Mouse (Mus musculus) liver, embryonic 15.5 days (tissue): ENCODE data around the gene Slc39a11. TPM values are rescaled to one million over a fixed set of nuclear protein-coding genes. Genes with fewer than 3 reads are reported as not detected.

ENCODE experiments used
- ATAC-seq: fragments of 200-750 bp; cut with Nextera tagmentation; 2 replicates; pipeline ENCODE4 v1.8.0; 2017; ENCODE audit warnings: moderate number of reproducible peaks, mild to moderate bottlenecking, moderate library complexity; ENCODE audit not compliant: insufficient read depth
- H3K27ac ChIP-seq: fragments of 300-500 bp; sonication (generic); replicated peaks from 2 replicates; pipeline ENCODE4 v1.5.1; 2015; ENCODE audit warnings: mild to moderate bottlenecking, inconsistent platforms
- H3K27me3 ChIP-seq: fragments of 300-500 bp; sonication (generic); 2 replicates; pipeline ENCODE4 v1.6.1; 2015; ENCODE audit warnings: mild to moderate bottlenecking, inconsistent platforms
- H3K36me3 ChIP-seq: fragments of 300-500 bp; sonication (generic); replicated peaks from 2 replicates; pipeline ENCODE4 v1.6.1; 2015; ENCODE audit warnings: moderate library complexity, mild to moderate bottlenecking, inconsistent platforms
- H3K4me1 ChIP-seq: fragments of 300-500 bp; sonication (generic); replicated peaks from 2 replicates; pipeline ENCODE4 v1.6.1; 2015; ENCODE audit warnings: inconsistent platforms
- H3K4me2 ChIP-seq: fragments of 300-500 bp; sonication (generic); 2 replicates; pipeline ENCODE4 v1.6.1; 2015; ENCODE audit warnings: moderate library complexity, mild to moderate bottlenecking, inconsistent platforms
- H3K4me3 ChIP-seq: fragments of 300-500 bp; sonication (generic); replicated peaks from 2 replicates; pipeline ENCODE4 v1.5.1; 2015; ENCODE audit warnings: mild to moderate bottlenecking, inconsistent platforms
- H3K9ac ChIP-seq: fragments of 300-500 bp; sonication (generic); 2 replicates; pipeline ENCODE4 v1.6.1; 2015; ENCODE audit warnings: moderate library complexity, mild to moderate bottlenecking, inconsistent platforms
- H3K9me3 ChIP-seq: fragments of 300-500 bp; sonication (generic); replicated peaks from 2 replicates; pipeline ENCODE4 v1.6.1; 2016; ENCODE audit warnings: inconsistent platforms
- WGBS: fragments of 180-500 bp; shearing (Covaris S2); methylation state at CpG from one replicate; pipeline ENCODE4 v1.1.7; 2015; ENCODE audit warnings: mixed read lengths; ENCODE audit not compliant: insufficient replicate concordance; 5-methylcytosine and 5-hydroxymethylcytosine counted together
- polyA plus RNA-seq: library from polyadenylated mRNA; unstranded; fragments of >200 nt; fragmentation: Nextera tagmentation; extraction: Ambion mirVana; gene quantifications from 2 replicates; pipeline ENCODE4 v1.2.1, GENCODE M21; 2015

Gene Slc39a11
- polyA plus RNA-seq, 1 experiment from 2014 or later: 12.4 TPM

GRCm38 (mm10) chr11:113254653-113255052 is 395.2 kb downstream of the Slc39a11 start:
- H3K9me3 ChIP-seq: no peaks in the 10 kb centered on the region
- no peak overlapping the region for H3K27ac ChIP-seq
- H3K4me2 ChIP-seq: no peak overlapping the region
- H3K27me3 ChIP-seq: no peaks in the 10 kb centered on the region
- no peak overlapping the region for H3K4me3 ChIP-seq
- 78% methylated on average over 6 of the region's 6 CpGs for WGBS
- no peak overlapping the region for H3K9ac ChIP-seq
- H3K36me3 ChIP-seq: no peaks in the 10 kb centered on the region
- ATAC-seq: no peak
- H3K4me1 ChIP-seq: no peaks in the 10 kb centered on the region

- H3K9me3 ChIP-seq: no peaks in the 10 kb centered on the region
- ATAC-seq: no peak
- H3K9ac ChIP-seq: no peak overlapping the region
- H3K4me3 ChIP-seq: no peak overlapping the region
- H3K27me3 ChIP-seq: no peaks in the 10 kb centered on the region
- 56% methylated on average over 4 of the region's 4 CpGs for WGBS
- no peak overlapping the region for H3K27ac ChIP-seq
- no peak overlapping the region for H3K4me2 ChIP-seq
- no peaks in the 10 kb centered on the region for H3K36me3 ChIP-seq
- no peaks in the 10 kb centered on the region for H3K4me1 ChIP-seq
These were observed 396.7 kb downstream of the Slc39a11 start for GRCm38 (mm10) chr11:113253169-113253568.

DNA sequence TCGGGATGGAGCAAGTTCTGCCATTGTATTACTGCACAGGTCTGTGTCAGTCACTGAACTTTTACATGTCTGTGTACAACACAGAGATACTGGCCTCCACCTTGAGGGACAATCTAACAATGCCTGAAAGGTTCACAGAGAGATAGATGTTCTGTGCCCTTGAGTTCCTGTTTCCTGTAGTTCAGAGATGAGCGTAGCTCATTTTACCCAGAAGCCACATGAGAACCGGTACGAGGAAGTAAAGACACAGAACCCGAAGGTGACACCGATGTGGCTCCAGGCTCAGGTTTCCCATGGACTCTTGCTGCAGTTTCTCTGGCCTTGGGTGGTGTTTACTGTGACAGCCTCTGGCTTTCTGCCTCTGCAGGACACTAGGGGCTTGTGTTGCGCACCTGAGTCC is 398.7 kb downstream of the Slc39a11 start:
- H3K36me3 ChIP-seq: no peaks in the 10 kb centered on the region
- ATAC-seq: no peak
- H3K27ac ChIP-seq: no peak overlapping the region
- no peaks in the 10 kb centered on the region for H3K9me3 ChIP-seq
- 57% methylated on average over 7 of the region's 7 CpGs for WGBS
- H3K9ac ChIP-seq: no peak overlapping the region
- H3K4me3 ChIP-seq: no peak overlapping the region
- no peaks in the 10 kb centered on the region for H3K4me1 ChIP-seq
- H3K4me2 ChIP-seq: no peak overlapping the region
- no peaks in the 10 kb centered on the region for H3K27me3 ChIP-seq

- H3K9ac ChIP-seq: no peak overlapping the region
- H3K9me3 ChIP-seq: no peaks in the 10 kb centered on the region
These were observed 403.4 kb downstream of the Slc39a11 start for GRCm38 (mm10) chr11:113246475-113246874.

GRCm38 (mm10) chr11:113245666-113246065 is 404.2 kb downstream of the Slc39a11 start:
- H3K4me1 ChIP-seq: no peaks in the 10 kb centered on the region
- H3K4me3 ChIP-seq: no peak overlapping the region
- H3K9ac ChIP-seq: no peak overlapping the region
- H3K36me3 ChIP-seq: no peaks in the 10 kb centered on the region
- no peak for ATAC-seq
- 87% methylated on average over 10 of the region's 10 CpGs for WGBS
- H3K27ac ChIP-seq: no peak overlapping the region
- no peak overlapping the region for H3K4me2 ChIP-seq
- no peaks in the 10 kb centered on the region for H3K27me3 ChIP-seq
- H3K9me3 ChIP-seq: no peaks in the 10 kb centered on the region

More at GRCm38 (mm10) chr11:113246475-113246874, 403.4 kb downstream of the Slc39a11 start:
- Histone ChIP-seq H3K4me3 (no peak overlapping the region), H3K27me3 (no peaks in the 10 kb centered on the region), H3K4me1 (no peaks in the 10 kb centered on the region), H3K27ac (no peak overlapping the region), H3K4me2 (no peak overlapping the region), H3K36me3 (no peaks in the 10 kb centered on the region)
- 63% methylated on average over 9 of the region's 9 CpGs for WGBS
- ATAC-seq: no peak

- H3K36me3 ChIP-seq: no peaks in the 10 kb centered on the region
- H3K4me2 ChIP-seq: no peak overlapping the region
- 35% methylated on average over 2 of the region's 2 CpGs for WGBS
- H3K27me3 ChIP-seq: no peaks in the 10 kb centered on the region
- H3K4me3 ChIP-seq: no peak overlapping the region
- no peak overlapping the region for H3K9ac ChIP-seq
- ATAC-seq: no peak
- no peaks in the 10 kb centered on the region for H3K9me3 ChIP-seq
- no peak overlapping the region for H3K27ac ChIP-seq
- no peaks in the 10 kb centered on the region for H3K4me1 ChIP-seq
These were observed 415.4 kb downstream of the Slc39a11 start for GRCm38 (mm10) chr11:113234432-113234831.

DNA sequence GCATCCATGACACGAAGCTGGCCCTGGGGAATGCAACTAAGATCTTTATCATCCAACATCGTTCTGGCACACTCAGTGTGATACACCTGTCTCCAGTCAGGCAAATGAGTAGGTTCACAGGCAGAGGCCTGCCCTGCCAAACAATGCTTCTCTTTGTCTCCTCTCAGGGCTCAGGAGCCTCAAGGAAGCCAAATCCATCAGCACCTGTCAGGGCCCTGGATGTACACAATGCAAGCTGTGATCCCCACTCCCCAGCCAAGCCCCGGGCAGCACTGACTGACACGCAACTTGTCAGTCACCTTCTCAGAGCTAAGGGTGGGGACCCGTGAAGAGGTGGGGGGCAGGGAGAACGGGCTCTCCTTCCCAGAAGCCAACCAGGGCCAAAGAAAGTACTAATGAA is 417.8 kb downstream of the Slc39a11 start:
- Histone ChIP-seq H3K9ac (no peak overlapping the region), H3K4me1 (no peaks in the 10 kb centered on the region), H3K4me3 (no peak overlapping the region), H3K9me3 (no peaks in the 10 kb centered on the region), H3K4me2 (no peak overlapping the region), H3K36me3 (no peaks in the 10 kb centered on the region), H3K27ac (no peak overlapping the region), H3K27me3 (no peaks in the 10 kb centered on the region)
- WGBS: 33% methylated on average over 6 of the region's 6 CpGs
- ATAC-seq: no peak

- no peaks in the 10 kb centered on the region for H3K27me3 ChIP-seq
- H3K4me2 ChIP-seq: no peak overlapping the region
- no peaks in the 10 kb centered on the region for H3K9me3 ChIP-seq
- H3K36me3 ChIP-seq: no peaks in the 10 kb centered on the region
- no peak overlapping the region for H3K4me3 ChIP-seq
- no peak overlapping the region for H3K27ac ChIP-seq
- WGBS: 54% methylated on average over 6 of the region's 6 CpGs
- no peak for ATAC-seq
- no peaks in the 10 kb centered on the region for H3K4me1 ChIP-seq
- H3K9ac ChIP-seq: no peak overlapping the region
These were observed 419.3 kb downstream of the Slc39a11 start for GRCm38 (mm10) chr11:113230410-113231132.

DNA sequence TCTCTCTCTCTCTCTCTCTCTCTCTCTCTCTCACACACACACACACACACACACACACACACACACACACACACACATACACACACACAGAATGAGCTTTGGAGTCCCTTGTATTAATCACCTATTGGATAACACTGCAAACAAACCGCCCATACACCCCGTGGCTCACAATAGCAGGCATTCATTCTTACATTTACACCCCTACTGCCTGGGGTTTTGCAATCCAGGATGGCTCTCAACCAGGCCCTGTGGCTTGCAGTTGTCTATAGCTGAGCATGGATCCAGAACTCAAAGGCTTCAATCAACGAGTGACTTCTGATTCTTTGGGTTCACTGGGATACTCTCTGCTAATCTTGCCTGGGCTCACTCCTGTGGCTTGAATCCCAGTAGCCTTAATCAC is 424.1 kb downstream of the Slc39a11 start:
- Histone ChIP-seq H3K9me3 (no peaks in the 10 kb centered on the region), H3K36me3 (no peaks in the 10 kb centered on the region), H3K4me2 (no peak overlapping the region), H3K4me1 (no peaks in the 10 kb centered on the region), H3K27me3 (no peaks in the 10 kb centered on the region), H3K27ac (no peak overlapping the region), H3K4me3 (no peak overlapping the region), H3K9ac (no peak overlapping the region)
- no peak for ATAC-seq
- WGBS: 43% methylated on average over 3 of the region's 3 CpGs

- Histone ChIP-seq H3K9ac (no peak overlapping the region), H3K4me3 (no peak overlapping the region), H3K9me3 (no peaks in the 10 kb centered on the region), H3K36me3 (no peaks in the 10 kb centered on the region), H3K4me2 (no peak overlapping the region), H3K4me1 (no peaks in the 10 kb centered on the region), H3K27me3 (no peaks in the 10 kb centered on the region), H3K27ac (no peak overlapping the region)
- 25% methylated on average over 4 of the region's 4 CpGs for WGBS
- no peak for ATAC-seq
These were observed 426.0 kb downstream of the Slc39a11 start for GRCm38 (mm10) chr11:113223756-113224323.

GRCm38 (mm10) chr11:113221267-113222195 is 428.3 kb downstream of the Slc39a11 start:
- H3K9ac ChIP-seq: no peak overlapping the region
- H3K36me3 ChIP-seq: no peaks in the 10 kb centered on the region
- no peaks in the 10 kb centered on the region for H3K4me1 ChIP-seq
- H3K27me3 ChIP-seq: no peaks in the 10 kb centered on the region
- no peak overlapping the region for H3K27ac ChIP-seq
- no peak overlapping the region for H3K4me3 ChIP-seq
- H3K9me3 ChIP-seq: no peaks in the 10 kb centered on the region
- WGBS: 45% methylated on average over 18 of the region's 18 CpGs
- ATAC-seq: no peak
- peak overlapping the region; percentile 33 for H3K4me2 ChIP-seq
